Comparison of ENCODE assay signal across 9 mouse cellular contexts in genomic region chr12:89813294-89813693, GRCm38 (mm10).
DNase-seq lines count a peak whose midpoint lies in the region; ATAC-seq and TF ChIP-seq lines count a peak whose summit lies in the region.
"Had no signal": no experiment of that assay in that cellular context is flagged by ENCODE, and none has a peak within 500 bp of the region (broad histone marks: within the 10 kb centered on the region; RNA-seq: fewer than 3 reads in every experiment).

No protein-coding gene starts in this region.

- no peaks in the 10 kb centered on the region for H3K9me3 ChIP-seq in kidney, postnatal 0 days (replicated peaks; ENCODE audit: low read length)
- H3K9me3 ChIP-seq in embryonic facial prominence, embryonic 10.5 days, result peaks cover 3% of the 10 kb centered on the region; the same call in 1 of the 2 replicates
- H3K9me3 ChIP-seq in hindbrain, postnatal 0 days (ENCODE audit: low read length), result no peaks in the 10 kb centered on the region
- H3K9me3 ChIP-seq in neural tube, embryonic 14.5 days (ENCODE audit: control insufficient read depth, low read length), result no peaks in the 10 kb centered on the region
- H3K9me3 ChIP-seq: liver, embryonic 15.5 days had no signal

- peaks cover 9% of the 10 kb centered on the region for H3K4me1 ChIP-seq in kidney, postnatal 0 days (replicated peaks; ENCODE audit: insufficient read depth, low read length)
- peaks cover 33% of the 10 kb centered on the region for H3K4me1 ChIP-seq in embryonic facial prominence, embryonic 10.5 days
- H3K4me1 ChIP-seq in hindbrain, postnatal 0 days (ENCODE audit: insufficient read depth, low read length), result peaks cover 3% of the 10 kb centered on the region; the same call in 1 of the 2 replicates
- peaks cover 14% of the 10 kb centered on the region; the same call in 1 of the 2 replicates for H3K4me1 ChIP-seq in neural tube, embryonic 14.5 days (ENCODE audit: control insufficient read depth, insufficient read depth, low read length)
- H3K4me1 ChIP-seq: liver, embryonic 15.5 days had no signal

- no peak overlapping the region for H3K9ac ChIP-seq in kidney, postnatal 0 days (ENCODE audit: low read depth, low read length)
- peak overlapping the region; percentile 58 for H3K9ac ChIP-seq in hindbrain, postnatal 0 days (replicated peaks; ENCODE audit: low read length)
- peak overlapping the region; percentile 48 for H3K9ac ChIP-seq in neural tube, embryonic 14.5 days (replicated peaks; ENCODE audit: low read depth, low read length)
- H3K9ac ChIP-seq: liver, embryonic 15.5 days had no signal

- no peak for TF ChIP-seq CTCF in kidney, postnatal 0 days (IDR thresholded peaks at IDR 0.05; ENCODE audit: low read depth)
- no peak for TF ChIP-seq CTCF in hindbrain, postnatal 0 days (IDR thresholded peaks at IDR 0.05; ENCODE audit: low read depth)

- H3K4me3 ChIP-seq in kidney, postnatal 0 days (replicated peaks; ENCODE audit: low read depth, low read length), result no peak overlapping the region
- H3K4me3 ChIP-seq in embryonic facial prominence, embryonic 10.5 days, result peak overlapping the region; percentile 58
- peak overlapping the region; percentile 59 for H3K4me3 ChIP-seq in hindbrain, postnatal 0 days (ENCODE audit: low read length)
- H3K4me3 ChIP-seq in neural tube, embryonic 14.5 days (ENCODE audit: low read depth, low read length), result peak overlapping the region; percentile 35
- H3K4me3 ChIP-seq: liver, embryonic 15.5 days had no signal

- no peak for ATAC-seq in kidney, postnatal 0 days (replicated peaks; ENCODE audit: low FRiP score, low read depth)
- no peak for ATAC-seq in hindbrain, postnatal 0 days
- no peak for ATAC-seq in neural tube, embryonic 14.5 days (ENCODE audit: low read depth)

- H3K4me2 ChIP-seq in kidney, postnatal 0 days (ENCODE audit: low read length), result peak overlapping the region; percentile 58
- H3K4me2 ChIP-seq in hindbrain, postnatal 0 days (ENCODE audit: low read depth, low read length), result peak overlapping the region; percentile 96
- H3K4me2 ChIP-seq in neural tube, embryonic 14.5 days (ENCODE audit: low read depth, low read length), result peak overlapping the region; percentile 79

- WGBS in kidney, postnatal 0 days, result 11% methylated on average over 13 of the region's 13 CpGs
- WGBS in embryonic facial prominence, embryonic 10.5 days, result 7% methylated on average over 13 of the region's 13 CpGs
- 12% methylated on average over 13 of the region's 13 CpGs for WGBS in hindbrain, postnatal 0 days
- 11% methylated on average over 13 of the region's 13 CpGs for WGBS in neural tube, embryonic 14.5 days

- no peak for DNase-seq in kidney, postnatal 0 days (ENCODE audit: low spot score)
- DNase-seq in kidney, postnatal 25 days, result no peak
- DNase-seq in embryonic facial prominence, embryonic 10.5 days (ENCODE audit: low spot score), result peak; percentile 18
- peak; percentile 32 for DNase-seq in hindbrain, postnatal 0 days (ENCODE audit: low spot score)
- no peak for DNase-seq in MN1 (ENCODE audit: low spot score)
- no peak for DNase-seq in adrenal gland, postnatal 25 days
- no peak for DNase-seq in adrenal gland, adult 8-10 months

- no peak overlapping the region for H3K27ac ChIP-seq in kidney, postnatal 0 days
- no peak overlapping the region for H3K27ac ChIP-seq in embryonic facial prominence, embryonic 10.5 days (replicated peaks)
- H3K27ac ChIP-seq in hindbrain, postnatal 0 days, result peak overlapping the region; percentile 17; the same call in 1 of the 2 replicates
- H3K27ac ChIP-seq in neural tube, embryonic 14.5 days (ENCODE audit: low read depth, low read length), result peak overlapping the region; percentile 55; the same call in 1 of the 2 replicates
- H3K27ac ChIP-seq: liver, embryonic 15.5 days had no signal

- H3K36me3 ChIP-seq in kidney, postnatal 0 days (ENCODE audit: insufficient read depth, low read length), result no peaks in the 10 kb centered on the region
- no peaks in the 10 kb centered on the region for H3K36me3 ChIP-seq in embryonic facial prominence, embryonic 10.5 days (replicated peaks)
- no peaks in the 10 kb centered on the region for H3K36me3 ChIP-seq in hindbrain, postnatal 0 days (ENCODE audit: insufficient read depth, low read length)
- H3K36me3 ChIP-seq in neural tube, embryonic 14.5 days (ENCODE audit: control insufficient read depth, insufficient read depth, low read length), result no peaks in the 10 kb centered on the region
- H3K36me3 ChIP-seq: liver, embryonic 15.5 days had no signal

- H3K27me3 ChIP-seq in kidney, postnatal 0 days (ENCODE audit: insufficient read depth, low read length), result no peaks in the 10 kb centered on the region
- H3K27me3 ChIP-seq in embryonic facial prominence, embryonic 10.5 days (replicated peaks; ENCODE audit: low read depth, poor library complexity, severe bottlenecking), result peaks cover 36% of the 10 kb centered on the region
- no peaks in the 10 kb centered on the region for H3K27me3 ChIP-seq in hindbrain, postnatal 0 days (ENCODE audit: insufficient read depth, low read length)
- no peaks in the 10 kb centered on the region for H3K27me3 ChIP-seq in neural tube, embryonic 14.5 days (ENCODE audit: control insufficient read depth, insufficient read depth, low read length)

Comparison
In these comparisons a context has a peak if more than half of its experiments do, and no peak if none do; other contexts are left out.
1. DNase-seq: peak in embryonic facial prominence, embryonic 10.5 days (single experiment) and hindbrain, postnatal 0 days (single experiment); none in kidney, postnatal 0 days (single experiment), kidney, postnatal 25 days (0 of 2), MN1 (single experiment), adrenal gland, postnatal 25 days (single experiment) and adrenal gland, adult 8-10 months (single experiment).
2. H3K27ac ChIP-seq: peak in hindbrain, postnatal 0 days (single experiment) and neural tube, embryonic 14.5 days (single experiment); none in kidney, postnatal 0 days (single experiment) and embryonic facial prominence, embryonic 10.5 days (single experiment).
3. Peak in every context shown above with its lines, with median percentiles within 50 percentile points of each other: H3K4me2 ChIP-seq.